Mouse (Mus musculus): ENCODE results near the gene Paox.

- TF ChIP-seq CTCF (IDR thresholded peaks at IDR 0.05; ENCODE audit: control insufficient read depth, insufficient read depth, insufficient replicate concordance, low read depth, low read length) (no peak), POLR2A (IDR thresholded peaks at IDR 0.05; ENCODE audit: control insufficient read depth, low read depth, low read length) (peak; percentile 54; the same call in 1 of the 2 replicates)
Measured at GRCm38 (mm10) chr7:140070042-140070711, 45.4 kb upstream of the Paox start.
